Mouse (Mus musculus) ES-E14 (cell line): ENCODE measurements around the gene Bzw2. TPM values are rescaled to one million over a fixed set of nuclear protein-coding genes. Genes with fewer than 3 reads are reported as not detected.

ENCODE experiments used
- DNase-seq: peaks from one replicate; pipeline ENCODE4 v3.0.0-alpha.2; 2013; ENCODE audit warnings: low read depth, low spot score
- H3K27ac ChIP-seq: 2 replicates; pipeline ENCODE4 v1.5.1; 2012; ENCODE audit warnings: low read depth, mild to moderate bottlenecking, low read length, moderate library complexity, mixed read lengths; ENCODE audit not compliant: poor library complexity, insufficient read depth, severe bottlenecking
- H3K36me3 ChIP-seq: 2 replicates; pipeline ENCODE4 v1.6.1; 2012; ENCODE audit warnings: mild to moderate bottlenecking, low read length, moderate library complexity, mixed read lengths; ENCODE audit not compliant: control insufficient read depth, poor library complexity, insufficient read depth, severe bottlenecking
- H3K4me1 ChIP-seq, 2 experiments: fragments of 150-350 bp in 1 of 2; sonication (generic) in 1 of 2; 2 replicates each; pipeline ENCODE4 v1.6.1; 2012; ENCODE audit warnings: low read length in 2 of 2, mild to moderate bottlenecking in 1 of 2, mixed read lengths in 1 of 2; ENCODE audit not compliant: control insufficient read depth in 2 of 2, insufficient read depth in 2 of 2, poor library complexity in 1 of 2
- H3K4me3 ChIP-seq, 2 experiments: fragments of 150-350 bp in 1 of 2; sonication (generic) in 1 of 2; 2 replicates each; pipeline ENCODE4 v1.5.1; 2012; ENCODE audit warnings: low read length in 2 of 2, low read depth in 1 of 2, mild to moderate bottlenecking in 1 of 2, mixed read lengths in 1 of 2; ENCODE audit not compliant: insufficient read depth in 1 of 2, poor library complexity in 1 of 2, severe bottlenecking in 1 of 2
- H3K9ac ChIP-seq: 2 replicates; pipeline ENCODE4 v1.6.1; 2012; ENCODE audit warnings: low read depth, mild to moderate bottlenecking, low read length, mixed read lengths; ENCODE audit not compliant: poor library complexity, insufficient read depth, severe bottlenecking
- H3K9me3 ChIP-seq: fragments of 150-350 bp; sonication (generic); 2 replicates; pipeline ENCODE4 v1.6.1; 2012; ENCODE audit warnings: low read depth, mild to moderate bottlenecking, low read length; ENCODE audit not compliant: control insufficient read depth, insufficient read depth
- CHD2 ChIP-seq: IDR thresholded peaks from 2 replicates; pipeline ENCODE4 v1.6.1; 2014; ENCODE audit warnings: mild to moderate bottlenecking, low read depth, low read length, inconsistent platforms
- HCFC1 ChIP-seq: IDR thresholded peaks from 2 replicates; pipeline ENCODE4 v1.6.1; 2012; ENCODE audit warnings: low read length, inconsistent platforms, borderline replicate concordance; ENCODE audit not compliant: insufficient read depth
- MAFK ChIP-seq: IDR thresholded peaks from 2 replicates; pipeline ENCODE4 v1.6.1; 2014; ENCODE audit warnings: mild to moderate bottlenecking, low read depth, low read length, inconsistent platforms; ENCODE audit not compliant: insufficient read depth
- ZC3H11A ChIP-seq: IDR thresholded peaks from 2 replicates; pipeline ENCODE4 v1.6.1; 2012; ENCODE audit warnings: low read depth, mild to moderate bottlenecking, inconsistent platforms, low read length, borderline replicate concordance
- ZNF384 ChIP-seq: IDR thresholded peaks from 2 replicates; pipeline ENCODE4 v1.6.1; 2012; ENCODE audit warnings: low read depth, low read length, inconsistent platforms
- in situ Hi-C, 2 experiments: fragments of 600-800 bp; cut with MboI; formaldehyde crosslinking; loops; one replicate each; pipeline ENCODE4 v1.15.1; 2025; ENCODE audit warnings: low sequenced_read_pairs in 2 of 2, inconsistent platforms in 1 of 2; ENCODE audit not compliant: unreplicated experiment in 2 of 2
- total RNA-seq: library from RNA; depleted of rRNA; stranded (reverse); fragments of 300-350 nt; gene quantifications from 2 replicates; pipeline ENCODE4 v1.2.3, GENCODE M21; 2012

Bzw2 gene
- total RNA-seq, 1 experiment = 176 TPM

DNA sequence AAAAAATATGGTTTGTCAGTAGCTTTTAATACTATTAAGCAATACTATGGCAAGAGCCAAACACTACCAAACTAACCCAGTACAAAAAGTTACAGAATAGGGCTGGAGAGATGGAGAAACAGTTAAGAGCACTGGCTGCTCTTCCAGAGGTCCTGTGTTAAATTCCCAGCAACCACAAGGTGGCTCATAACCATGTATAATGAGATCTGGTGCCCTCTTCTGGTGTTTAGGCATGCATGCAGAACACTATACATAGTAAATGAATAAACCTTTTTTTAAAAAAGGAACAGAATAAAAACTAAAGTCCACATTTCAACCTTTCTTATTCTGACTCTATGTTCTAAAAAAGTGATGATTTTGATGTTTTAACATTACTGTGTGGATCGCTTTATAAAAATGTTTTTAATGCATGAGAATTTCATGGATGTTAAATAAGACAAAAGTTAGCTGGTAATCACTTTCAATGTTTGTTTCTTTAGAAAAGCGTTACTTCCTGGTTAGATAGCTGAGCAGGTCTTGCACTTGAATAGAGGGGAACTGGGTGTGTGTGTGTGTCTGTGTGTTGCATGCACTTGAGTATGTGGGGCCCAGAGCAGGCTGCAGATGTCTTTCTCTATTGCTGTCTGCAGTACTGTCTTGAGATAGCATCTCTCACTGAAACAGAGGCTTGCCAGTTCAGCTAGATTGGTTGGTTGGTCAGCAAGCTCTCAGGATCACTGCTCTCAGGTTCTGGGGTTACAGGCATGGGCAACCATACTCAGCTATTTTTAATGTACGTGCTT, 11.5 kb downstream of the Bzw2 start:
- TF ChIP-seq CHD2 (no peak), ZC3H11A (no peak), MAFK (no peak), HCFC1 (no peak), ZNF384 (no peak)
- Histone ChIP-seq H3K27ac (no peak overlapping the region), H3K9me3 (no peaks in the 10 kb centered on the region), H3K4me1 (peaks cover 0 to 2% of the 10 kb centered on the region in 2 experiments; a peak in 1 of 4 replicates), H3K9ac (no peak overlapping the region), H3K4me3 (no peak overlapping the region), H3K36me3 (no peaks in the 10 kb centered on the region)
- in situ Hi-C loops = no loop called here
- no peak for DNase-seq

GRCm38 (mm10) chr12:36140401-36140800, 17.5 kb downstream of the Bzw2 start:
- no peak overlapping the region for H3K27ac ChIP-seq
- TF ChIP-seq MAFK = no peak
- TF ChIP-seq HCFC1 = no peak
- TF ChIP-seq ZNF384 = no peak
- no peak for TF ChIP-seq CHD2
- no peak for TF ChIP-seq ZC3H11A
- in situ Hi-C loops = no loop called here
- H3K4me1 ChIP-seq = no peaks in the 10 kb centered on the region
- H3K4me3 ChIP-seq = no peak overlapping the region
- DNase-seq = no peak
- H3K9me3 ChIP-seq = no peaks in the 10 kb centered on the region
- no peak overlapping the region for H3K9ac ChIP-seq
- peaks cover 2% of the 10 kb centered on the region; the same call in 1 of the 2 replicates for H3K36me3 ChIP-seq

- Histone ChIP-seq H3K9me3 (no peaks in the 10 kb centered on the region), H3K9ac (no peak overlapping the region), H3K4me1 (no peaks in the 10 kb centered on the region), H3K4me3 (no peak overlapping the region), H3K36me3 (peaks cover 2% of the 10 kb centered on the region; the same call in 1 of the 2 replicates), H3K27ac (no peak overlapping the region)
- in situ Hi-C loops = no loop called here
- TF ChIP-seq ZC3H11A (no peak), MAFK (no peak), CHD2 (no peak), HCFC1 (no peak), ZNF384 (no peak)
- no peak for DNase-seq
Measured at GRCm38 (mm10) chr12:36137192-36137591, 20.7 kb downstream of the Bzw2 start.

- TF ChIP-seq MAFK (no peak), CHD2 (no peak), HCFC1 (no peak)
- peaks cover 2% of the 10 kb centered on the region; the same call in 1 of the 2 replicates for H3K36me3 ChIP-seq
- in situ Hi-C loops = no loop called here
- H3K27ac ChIP-seq = no peak overlapping the region
- DNase-seq = no peak
- H3K9me3 ChIP-seq = no peaks in the 10 kb centered on the region
- H3K9ac ChIP-seq = no peak overlapping the region
- no peaks in the 10 kb centered on the region for H3K4me1 ChIP-seq
- H3K4me3 ChIP-seq = no peak overlapping the region
Measured at GRCm38 (mm10) chr12:36136285-36136684, 21.6 kb downstream of the Bzw2 start.

DNA sequence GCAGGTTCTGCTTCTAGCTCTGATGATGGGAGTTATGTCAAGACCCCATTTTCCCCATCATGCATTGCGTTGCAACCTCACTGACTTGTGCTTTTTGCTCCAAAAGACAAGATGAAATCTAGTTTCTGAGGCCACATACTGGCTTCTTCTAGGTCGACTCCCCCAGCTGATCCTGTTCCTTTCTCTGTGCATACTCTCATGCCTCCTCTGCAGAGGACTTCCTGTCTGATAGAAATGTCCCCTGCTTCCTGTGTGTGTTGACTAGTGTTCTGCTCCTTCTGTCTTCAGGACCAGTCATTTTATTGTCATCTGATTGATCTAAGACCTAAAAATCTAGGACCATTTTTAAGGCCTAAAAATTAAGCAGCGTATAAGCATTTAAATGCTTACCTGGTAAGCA, 22.5 kb downstream of the Bzw2 start:
- H3K4me1 ChIP-seq = no peaks in the 10 kb centered on the region
- peaks cover 2% of the 10 kb centered on the region; the same call in 1 of the 2 replicates for H3K36me3 ChIP-seq
- DNase-seq = no peak
- H3K9me3 ChIP-seq = no peaks in the 10 kb centered on the region
- no peak for TF ChIP-seq ZNF384
- no peak for TF ChIP-seq HCFC1
- TF ChIP-seq MAFK = no peak
- no peak for TF ChIP-seq ZC3H11A
- no peak for TF ChIP-seq CHD2
- H3K4me3 ChIP-seq = no peak overlapping the region
- no peak overlapping the region for H3K9ac ChIP-seq
- in situ Hi-C loops = no loop called here
- H3K27ac ChIP-seq = no peak overlapping the region
